Mouse (Mus musculus): Measurements from ENCODE around the gene Gm42906.

DNA sequence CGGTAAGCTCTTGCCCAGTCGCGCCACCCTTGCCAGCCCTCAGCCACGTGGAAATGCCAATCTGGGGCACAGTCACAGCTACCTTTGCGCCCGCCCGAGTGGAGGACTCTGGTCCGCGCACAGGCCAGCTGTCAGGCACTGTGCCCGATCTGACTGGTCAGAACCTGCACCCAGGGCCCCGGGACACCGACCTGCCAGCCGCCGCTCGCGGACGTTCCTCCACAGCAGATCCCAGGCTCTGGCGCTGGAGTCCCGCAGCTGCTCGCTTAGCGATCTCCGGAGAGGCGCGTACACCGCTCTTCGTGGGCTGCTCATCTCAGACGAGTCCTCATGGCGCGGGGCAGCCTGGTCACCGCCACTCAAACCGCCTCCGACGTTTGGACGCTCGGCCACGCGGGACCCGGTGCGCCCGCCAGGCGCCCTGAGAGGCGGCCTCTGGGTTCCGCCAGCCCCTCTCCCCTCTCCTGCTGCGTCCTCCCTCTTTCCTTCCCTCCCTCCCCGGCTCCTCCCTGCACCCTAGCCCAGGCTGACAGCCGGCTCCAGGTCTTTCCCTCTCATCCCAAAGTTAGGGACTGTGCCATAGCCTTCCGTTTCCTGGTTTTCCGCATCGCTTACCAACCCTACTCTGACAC, 194.4 kb downstream of the Gm42906 start, which contains the start of gene Stard13:
- TF ChIP-seq CTCF (conservative IDR thresholded peaks at IDR 0.05; ENCODE audit: insufficient read depth, insufficient read length, low read depth, low read length) = no peak
- no peak for TF ChIP-seq POLR2A (IDR thresholded peaks at IDR 0.05; ENCODE audit: low read depth, low read length)
